Mouse (Mus musculus): Measurements from ENCODE around the gene Dyrk2. TPM values are rescaled to one million over a fixed set of nuclear protein-coding genes. Genes with fewer than 3 reads are reported as not detected.

The Dyrk2 gene
- polyA plus RNA-seq, 1 experiment from 2014 or later, result 11.3 TPM

GRCm38 (mm10) chr10:118839343-118840141 lies 30.5 kb downstream of the Dyrk2 start:
- 91% methylated on average over 19 of the region's 19 CpGs for WGBS
- no peaks in the 10 kb centered on the region for H3K27me3 ChIP-seq (replicated peaks)
- H3K4me1 ChIP-seq, result no peaks in the 10 kb centered on the region
- no peak for ATAC-seq (ENCODE audit: low FRiP score)
- no peaks in the 10 kb centered on the region for H3K36me3 ChIP-seq
- no peak overlapping the region for H3K9ac ChIP-seq (replicated peaks)
- H3K27ac ChIP-seq (replicated peaks), result no peak overlapping the region
- H3K9me3 ChIP-seq (replicated peaks), result no peaks in the 10 kb centered on the region
- no peak overlapping the region for H3K4me3 ChIP-seq (replicated peaks)
- H3K4me2 ChIP-seq, result no peak overlapping the region

- no peaks in the 10 kb centered on the region for H3K27me3 ChIP-seq (replicated peaks)
- no peaks in the 10 kb centered on the region for H3K9me3 ChIP-seq (replicated peaks)
- H3K4me3 ChIP-seq (replicated peaks), result no peak overlapping the region
- no peaks in the 10 kb centered on the region for H3K4me1 ChIP-seq
- H3K27ac ChIP-seq (replicated peaks), result no peak overlapping the region
- H3K36me3 ChIP-seq, result no peaks in the 10 kb centered on the region
- WGBS, result 77% methylated on average over 8 of the region's 8 CpGs
- H3K4me2 ChIP-seq, result no peak overlapping the region
- no peak for ATAC-seq (ENCODE audit: low FRiP score)
- H3K9ac ChIP-seq (replicated peaks), result no peak overlapping the region
These were observed 32.4 kb downstream of the Dyrk2 start for GRCm38 (mm10) chr10:118837636-118838035.

GRCm38 (mm10) chr10:118831190-118831589 lies 38.8 kb downstream of the Dyrk2 start:
- H3K4me1 ChIP-seq, result no peaks in the 10 kb centered on the region
- H3K9me3 ChIP-seq (replicated peaks), result no peaks in the 10 kb centered on the region
- H3K27me3 ChIP-seq (replicated peaks), result no peaks in the 10 kb centered on the region
- 77% methylated on average over 8 of the region's 8 CpGs for WGBS
- H3K4me2 ChIP-seq, result no peak overlapping the region
- no peaks in the 10 kb centered on the region for H3K36me3 ChIP-seq
- no peak overlapping the region for H3K9ac ChIP-seq (replicated peaks)
- no peak overlapping the region for H3K4me3 ChIP-seq (replicated peaks)
- H3K27ac ChIP-seq (replicated peaks), result no peak overlapping the region
- no peak for ATAC-seq (ENCODE audit: low FRiP score)

- no peak overlapping the region for H3K4me3 ChIP-seq (replicated peaks)
- no peak overlapping the region for H3K4me2 ChIP-seq
- H3K9me3 ChIP-seq (replicated peaks), result no peaks in the 10 kb centered on the region
- no peak for ATAC-seq (ENCODE audit: low FRiP score)
- 73% methylated on average over 2 of the region's 2 CpGs for WGBS
- no peaks in the 10 kb centered on the region for H3K4me1 ChIP-seq
- H3K36me3 ChIP-seq, result no peaks in the 10 kb centered on the region
- no peaks in the 10 kb centered on the region for H3K27me3 ChIP-seq (replicated peaks)
- H3K27ac ChIP-seq (replicated peaks), result no peak overlapping the region
- no peak overlapping the region for H3K9ac ChIP-seq (replicated peaks)
These were observed 40.4 kb downstream of the Dyrk2 start for GRCm38 (mm10) chr10:118829641-118830040.

- Histone ChIP-seq H3K4me1 (no peaks in the 10 kb centered on the region), H3K4me3 (replicated peaks) (no peak overlapping the region), H3K27me3 (replicated peaks) (no peaks in the 10 kb centered on the region), H3K9ac (replicated peaks) (no peak overlapping the region), H3K27ac (replicated peaks) (no peak overlapping the region), H3K9me3 (replicated peaks) (no peaks in the 10 kb centered on the region), H3K4me2 (no peak overlapping the region), H3K36me3 (no peaks in the 10 kb centered on the region)
- ATAC-seq (ENCODE audit: low FRiP score), result no peak
- WGBS, result 91% methylated on average over 7 of the region's 7 CpGs
These were observed 42.9 kb downstream of the Dyrk2 start for GRCm38 (mm10) chr10:118827116-118827515.

GRCm38 (mm10) chr10:118824830-118825229 lies 45.2 kb downstream of the Dyrk2 start:
- Histone ChIP-seq H3K9ac (replicated peaks) (no peak overlapping the region), H3K4me1 (peaks cover 4% of the 10 kb centered on the region; the same call in 1 of the 2 replicates), H3K9me3 (replicated peaks) (no peaks in the 10 kb centered on the region), H3K27me3 (replicated peaks) (no peaks in the 10 kb centered on the region), H3K36me3 (no peaks in the 10 kb centered on the region), H3K4me2 (no peak overlapping the region), H3K27ac (replicated peaks) (no peak overlapping the region), H3K4me3 (replicated peaks) (no peak overlapping the region)
- no peak for ATAC-seq (ENCODE audit: low FRiP score)
- WGBS, result 81% methylated on average over 8 of the region's 8 CpGs

- Histone ChIP-seq H3K9ac (replicated peaks) (no peak overlapping the region), H3K4me2 (no peak overlapping the region), H3K36me3 (no peaks in the 10 kb centered on the region), H3K4me3 (replicated peaks) (no peak overlapping the region), H3K27ac (replicated peaks) (no peak overlapping the region), H3K4me1 (peaks cover 4% of the 10 kb centered on the region; the same call in 1 of the 2 replicates), H3K9me3 (replicated peaks) (no peaks in the 10 kb centered on the region), H3K27me3 (replicated peaks) (no peaks in the 10 kb centered on the region)
- 25% methylated on average over 7 of the region's 7 CpGs for WGBS
- ATAC-seq (ENCODE audit: low FRiP score), result peak; percentile 61; the same call in 1 of the 2 replicates
These were observed 49.1 kb downstream of the Dyrk2 start for GRCm38 (mm10) chr10:118820901-118821300.

- Histone ChIP-seq H3K27ac (replicated peaks) (no peak overlapping the region), H3K4me1 (peaks cover 4% of the 10 kb centered on the region; the same call in 1 of the 2 replicates), H3K27me3 (replicated peaks) (no peaks in the 10 kb centered on the region), H3K9me3 (replicated peaks) (no peaks in the 10 kb centered on the region), H3K9ac (replicated peaks) (no peak overlapping the region), H3K4me2 (no peak overlapping the region), H3K4me3 (replicated peaks) (no peak overlapping the region), H3K36me3 (no peaks in the 10 kb centered on the region)
- 84% methylated on average over 4 of the region's 4 CpGs for WGBS
- ATAC-seq (ENCODE audit: low FRiP score), result no peak
These were observed 50.2 kb downstream of the Dyrk2 start for GRCm38 (mm10) chr10:118819846-118820245.

- Histone ChIP-seq H3K4me2 (no peak overlapping the region), H3K9ac (replicated peaks) (no peak overlapping the region), H3K36me3 (no peaks in the 10 kb centered on the region), H3K4me1 (peaks cover 4% of the 10 kb centered on the region; the same call in 1 of the 2 replicates), H3K9me3 (replicated peaks) (no peaks in the 10 kb centered on the region), H3K27me3 (replicated peaks) (no peaks in the 10 kb centered on the region), H3K4me3 (replicated peaks) (no peak overlapping the region), H3K27ac (replicated peaks) (no peak overlapping the region)
- 92% methylated on average over 6 of the region's 6 CpGs for WGBS
- no peak for ATAC-seq (ENCODE audit: low FRiP score)
These were observed 52.9 kb downstream of the Dyrk2 start for GRCm38 (mm10) chr10:118817089-118817488.

GRCm38 (mm10) chr10:118811945-118812344 lies 58.1 kb downstream of the Dyrk2 start:
- Histone ChIP-seq H3K4me2 (no peak overlapping the region), H3K4me1 (0 out of 2 replicates have a peak, but pooled peaks cover 3% of the 10 kb centered on the region), H3K27ac (replicated peaks) (no peak overlapping the region), H3K27me3 (replicated peaks) (no peaks in the 10 kb centered on the region), H3K9me3 (replicated peaks) (no peaks in the 10 kb centered on the region), H3K4me3 (replicated peaks) (no peak overlapping the region), H3K36me3 (no peaks in the 10 kb centered on the region), H3K9ac (replicated peaks) (no peak overlapping the region)
- no peak for ATAC-seq (ENCODE audit: low FRiP score)
- WGBS, result 80% methylated on average over 6 of the region's 6 CpGs

GRCm38 (mm10) chr10:118810908-118811711 lies 58.9 kb downstream of the Dyrk2 start:
- ATAC-seq (ENCODE audit: low FRiP score), result no peak

More at GRCm38 (mm10) chr10:118810908-118811711, 58.9 kb downstream of the Dyrk2 start:
- Histone ChIP-seq H3K9me3 (replicated peaks) (no peaks in the 10 kb centered on the region), H3K4me2 (peak overlapping the region; percentile 13; the same call in 1 of the 2 replicates), H3K4me3 (replicated peaks) (no peak overlapping the region), H3K9ac (replicated peaks) (no peak overlapping the region), H3K27ac (replicated peaks) (no peak overlapping the region), H3K36me3 (no peaks in the 10 kb centered on the region), H3K4me1 (0 out of 2 replicates have a peak, but pooled peaks cover 3% of the 10 kb centered on the region), H3K27me3 (replicated peaks) (no peaks in the 10 kb centered on the region)
- 69% methylated on average over 16 of the region's 16 CpGs for WGBS
